Mouse (Mus musculus) spleen, adult 18-20 months (tissue): ENCODE data around the gene Adamtsl1.

Source experiments
- DNase-seq, 2 experiments: peaks; one replicate each; pipeline ENCODE4 v3.0.0; 2022; ENCODE audit warnings: mixed read lengths in 2 of 2

Gene Adamtsl1

DNA sequence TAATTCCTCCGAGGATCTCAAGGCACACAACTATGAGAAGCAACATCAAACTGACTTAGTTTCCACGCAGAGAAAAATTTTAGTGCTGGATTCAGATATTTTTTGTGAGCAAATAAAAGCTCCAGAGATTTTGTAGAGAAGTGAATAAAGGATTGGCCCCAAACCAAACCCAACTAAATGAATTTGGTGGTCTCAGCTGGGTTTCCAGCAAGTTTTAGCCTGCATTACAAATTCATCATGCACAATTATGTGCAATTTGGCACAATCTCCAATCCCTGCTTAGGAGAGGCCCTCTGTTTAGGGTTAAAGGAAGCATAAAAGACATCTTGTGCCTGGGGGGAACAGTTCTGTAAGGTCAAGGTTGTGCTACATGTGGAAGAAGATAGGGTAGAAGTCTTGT, 427.9 kb downstream of the Adamtsl1 start:
- DNase-seq, result no peak

DNA sequence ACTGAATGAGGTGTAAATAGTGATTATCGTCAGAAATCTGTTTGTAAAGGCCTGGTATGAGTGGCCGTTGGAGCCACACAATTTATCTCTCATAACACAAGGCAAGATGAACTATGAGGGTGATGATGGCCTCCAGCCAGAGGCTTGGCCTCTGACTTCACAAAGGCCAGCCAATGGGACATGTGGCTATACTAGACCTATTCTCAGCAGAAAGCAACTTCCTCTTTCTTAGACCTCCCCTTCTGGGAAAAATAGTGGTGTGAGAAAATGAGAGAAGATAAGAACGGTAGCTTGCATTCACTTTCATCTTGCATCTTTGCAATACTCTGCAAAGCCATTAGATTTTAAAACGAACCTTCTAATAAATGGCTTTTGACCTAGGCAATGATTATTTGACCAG, 439.6 kb downstream of the Adamtsl1 start:
- DNase-seq, result no peak

DNA sequence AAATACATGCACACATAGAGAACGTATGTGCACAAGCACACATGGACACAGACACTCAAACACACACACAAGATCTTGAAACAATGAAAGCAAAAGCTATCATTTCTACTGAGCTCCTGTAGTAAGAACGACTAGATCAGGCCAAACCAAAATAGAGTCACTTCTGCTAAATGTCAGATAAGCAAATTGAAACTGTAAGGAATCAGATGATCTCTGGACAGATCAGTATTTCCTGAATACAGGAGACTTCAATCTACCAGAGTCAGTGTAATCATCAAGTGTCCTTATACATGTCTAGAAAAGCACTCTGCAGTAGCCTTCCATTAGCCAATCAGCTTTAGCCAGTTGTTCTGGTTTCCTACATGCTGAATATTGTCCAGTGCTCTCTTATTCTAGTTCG, 441.4 kb downstream of the Adamtsl1 start:
- DNase-seq, result no peak

- DNase-seq, result no peak
Measured at GRCm38 (mm10) chr4:85957266-85957665, 443.3 kb downstream of the Adamtsl1 start.

DNA sequence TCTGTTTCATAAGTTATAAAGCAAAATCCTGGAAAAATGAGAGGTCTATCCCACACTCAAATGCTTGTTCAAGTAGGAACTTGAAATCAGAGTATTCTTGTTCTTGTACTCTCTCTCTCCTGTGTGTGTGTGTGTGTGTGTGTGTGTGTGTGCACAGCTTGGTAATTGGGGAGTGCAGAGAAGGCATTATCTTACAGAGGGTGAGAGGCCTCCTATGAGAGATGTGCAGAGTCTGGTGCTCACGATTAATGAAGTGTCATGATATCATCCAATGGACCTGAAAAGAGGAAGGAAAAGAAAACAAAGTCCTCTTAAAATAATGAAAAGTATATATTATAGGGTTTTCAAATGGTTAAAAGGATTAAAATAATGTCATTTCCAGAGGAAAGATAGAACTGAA, 443.9 kb downstream of the Adamtsl1 start:
- no peak for DNase-seq

DNA sequence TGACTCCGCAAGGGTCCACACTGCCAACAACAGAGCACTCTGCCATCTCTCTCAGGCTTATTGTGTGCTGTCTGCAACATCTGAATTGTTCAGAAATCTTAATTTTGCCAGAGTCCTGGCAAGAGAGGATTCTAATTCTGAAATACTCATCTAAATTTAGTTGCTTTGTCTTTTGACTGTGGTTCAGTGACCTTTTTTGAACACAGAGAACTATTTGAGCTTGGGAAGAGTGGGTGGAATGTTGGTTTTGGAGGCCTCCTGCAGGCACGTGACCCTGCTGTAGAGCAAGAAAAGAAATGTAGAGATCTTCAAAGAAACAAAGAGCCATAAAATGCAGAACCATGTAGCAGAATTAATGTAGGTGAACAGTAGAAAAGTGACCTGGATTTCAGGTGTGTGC, 445.0 kb downstream of the Adamtsl1 start:
- DNase-seq, result no peak

- no peak for DNase-seq
Measured at GRCm38 (mm10) chr4:85976188-85976587, 462.2 kb downstream of the Adamtsl1 start.

- no peak for DNase-seq
Measured at GRCm38 (mm10) chr4:85979206-85979605, 465.2 kb downstream of the Adamtsl1 start.

- DNase-seq, result no peak
Measured at GRCm38 (mm10) chr4:86006596-86006995, 492.6 kb downstream of the Adamtsl1 start.

DNA sequence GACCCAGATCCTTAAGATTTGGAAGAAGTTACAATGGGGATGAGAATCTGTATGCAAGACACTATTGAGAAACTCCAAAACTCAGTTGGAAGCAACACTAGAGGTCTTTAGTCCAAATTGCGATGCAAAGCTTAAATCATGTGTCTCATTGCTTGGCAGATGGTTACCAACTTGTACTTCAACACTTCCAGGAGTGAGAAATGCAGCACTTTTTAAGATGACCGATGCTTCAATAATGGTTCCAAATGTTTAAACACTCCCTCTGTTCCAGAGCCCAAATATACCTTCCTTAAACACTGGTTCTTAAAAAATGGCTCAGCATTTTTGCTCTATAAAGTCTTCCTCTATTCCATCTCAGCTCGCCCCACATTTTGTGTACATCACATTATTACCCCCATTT, 499.7 kb downstream of the Adamtsl1 start:
- no peak for DNase-seq

- no peak for DNase-seq
Measured at GRCm38 (mm10) chr4:86018928-86019327, 505.0 kb downstream of the Adamtsl1 start.

DNA sequence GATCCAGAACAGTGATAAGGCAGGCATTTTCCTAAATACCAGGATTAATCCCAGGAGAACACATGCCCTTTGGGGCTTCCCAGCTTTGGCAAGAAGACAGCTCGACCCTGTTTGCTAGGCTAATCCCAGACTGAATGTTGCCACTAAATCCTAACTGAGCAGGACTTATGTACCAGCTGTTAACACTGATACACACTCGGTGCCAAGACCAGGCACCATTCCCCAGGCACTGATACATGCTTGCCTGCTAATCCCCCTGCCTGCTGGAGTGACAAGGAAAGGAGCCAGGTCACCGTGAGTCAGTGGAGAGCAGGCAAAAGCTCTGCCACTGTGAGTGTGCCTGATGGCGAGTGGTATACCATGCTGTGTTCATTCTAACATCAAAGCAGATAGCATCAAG, 505.6 kb downstream of the Adamtsl1 start:
- no peak for DNase-seq

DNA sequence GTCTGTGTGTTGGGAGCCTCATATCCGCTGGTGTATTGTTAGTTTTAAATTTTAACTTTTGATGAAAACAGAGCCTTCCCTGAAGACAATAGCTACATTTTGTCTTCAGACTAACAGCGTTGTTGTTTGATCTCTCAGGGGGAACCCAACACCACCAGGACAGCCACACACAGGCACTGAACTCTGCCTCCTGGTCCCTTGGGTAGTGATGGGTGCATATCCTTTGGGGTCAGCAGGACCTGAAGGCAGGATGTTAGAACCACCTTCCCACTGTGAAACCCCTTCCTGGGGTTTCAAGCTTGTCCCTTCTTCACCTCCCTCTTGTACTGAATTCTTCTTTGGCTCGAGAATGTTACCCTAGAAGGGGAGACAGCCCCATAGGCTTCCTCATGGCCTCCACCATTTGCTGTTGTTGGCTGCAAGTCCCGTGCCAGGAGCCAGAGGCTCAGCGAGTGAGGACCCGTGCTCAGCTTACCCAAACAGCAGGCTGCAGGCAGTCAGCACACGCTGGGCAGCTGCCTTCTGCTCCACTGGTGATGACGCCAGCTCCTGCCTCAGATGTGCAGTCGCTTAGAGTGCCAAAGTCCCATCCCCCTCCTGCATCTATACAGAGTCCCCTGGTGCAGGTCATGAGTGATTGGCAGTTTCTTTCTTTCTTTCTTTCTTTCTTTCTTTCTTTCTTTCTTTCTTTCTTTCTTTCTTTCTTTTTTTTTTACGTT, 506.6 kb downstream of the Adamtsl1 start:
- no peak for DNase-seq

DNA sequence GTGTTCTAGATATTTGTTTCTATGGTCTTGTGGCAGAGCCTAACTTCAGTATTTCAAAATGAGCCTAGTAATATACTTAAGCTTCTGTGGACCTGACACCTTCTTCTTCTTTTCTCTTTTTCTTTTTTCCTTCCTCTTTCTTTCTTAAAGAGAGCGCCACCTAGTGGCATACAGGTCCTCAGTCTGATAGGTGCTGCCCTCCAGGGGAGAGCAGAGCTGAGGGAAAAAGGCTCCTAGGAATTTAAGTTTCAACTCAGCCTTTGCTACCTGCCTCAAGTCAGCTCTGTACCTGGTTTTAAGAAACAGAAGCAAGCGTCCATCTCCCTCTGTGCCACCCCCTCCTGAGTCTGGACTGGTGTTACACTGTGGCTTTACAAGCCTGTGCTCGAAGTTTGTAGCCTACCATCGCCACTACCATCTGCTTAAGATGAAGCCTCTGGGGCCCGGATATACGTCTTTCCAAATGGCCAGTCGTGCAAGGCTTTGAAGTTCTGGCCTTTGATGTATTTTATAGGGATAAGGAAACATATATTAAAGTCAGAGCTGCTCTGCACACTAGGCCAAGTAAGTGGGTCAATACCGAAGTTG, 510.7 kb downstream of the Adamtsl1 start:
- DNase-seq, result no peak

GRCm38 (mm10) chr4:86029486-86029885, 515.5 kb downstream of the Adamtsl1 start:
- no peak for DNase-seq

- no peak for DNase-seq
Measured at GRCm38 (mm10) chr4:86030208-86030607, 516.2 kb downstream of the Adamtsl1 start.

GRCm38 (mm10) chr4:86031041-86031440, 517.1 kb downstream of the Adamtsl1 start:
- DNase-seq, result no peak

DNA sequence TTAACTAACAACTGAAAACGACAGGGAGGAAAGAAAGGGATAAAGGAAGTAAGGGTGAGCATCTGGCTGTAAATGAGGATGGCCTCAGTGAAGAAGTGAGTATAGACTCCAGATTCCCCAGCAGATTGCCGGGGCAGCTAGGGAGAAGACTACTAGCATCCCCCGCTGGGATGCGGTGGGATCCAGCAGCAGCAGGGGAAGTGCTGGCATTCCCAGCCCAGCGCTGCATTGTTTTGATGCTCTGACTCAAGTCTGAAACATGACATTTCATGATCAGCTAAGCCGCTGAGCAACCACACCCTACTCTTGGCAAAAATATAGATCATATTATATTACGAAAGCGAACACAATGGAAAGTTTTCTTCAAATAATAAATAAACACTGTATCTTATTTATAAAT, 526.9 kb downstream of the Adamtsl1 start:
- no peak for DNase-seq

- no peak for DNase-seq
Measured at GRCm38 (mm10) chr4:86045448-86045847, 531.5 kb downstream of the Adamtsl1 start.

DNA sequence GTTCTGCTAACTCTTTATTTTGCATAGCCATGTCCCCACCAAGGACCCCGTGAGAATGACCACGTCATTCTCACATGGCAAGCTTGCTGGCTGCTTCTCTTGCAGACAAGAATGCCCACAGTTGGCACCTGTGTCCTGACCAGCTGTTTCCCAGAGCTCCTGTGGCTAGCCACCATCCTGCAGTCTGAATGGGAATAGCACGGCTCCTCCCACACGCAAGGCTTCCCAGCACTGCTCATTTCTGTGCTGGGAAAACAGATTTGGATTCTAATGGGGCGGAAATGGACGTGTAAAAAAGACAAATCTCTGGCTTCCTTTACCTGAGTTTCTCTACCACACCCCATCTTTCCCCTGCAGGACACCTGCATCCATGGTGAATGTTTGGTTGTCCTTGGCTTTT, 531.9 kb downstream of the Adamtsl1 start:
- no peak for DNase-seq

- DNase-seq, result no peak
Measured at GRCm38 (mm10) chr4:86046881-86047280, 532.9 kb downstream of the Adamtsl1 start.

GRCm38 (mm10) chr4:86053487-86054237, 539.7 kb downstream of the Adamtsl1 start:
- DNase-seq, result no peak

DNA sequence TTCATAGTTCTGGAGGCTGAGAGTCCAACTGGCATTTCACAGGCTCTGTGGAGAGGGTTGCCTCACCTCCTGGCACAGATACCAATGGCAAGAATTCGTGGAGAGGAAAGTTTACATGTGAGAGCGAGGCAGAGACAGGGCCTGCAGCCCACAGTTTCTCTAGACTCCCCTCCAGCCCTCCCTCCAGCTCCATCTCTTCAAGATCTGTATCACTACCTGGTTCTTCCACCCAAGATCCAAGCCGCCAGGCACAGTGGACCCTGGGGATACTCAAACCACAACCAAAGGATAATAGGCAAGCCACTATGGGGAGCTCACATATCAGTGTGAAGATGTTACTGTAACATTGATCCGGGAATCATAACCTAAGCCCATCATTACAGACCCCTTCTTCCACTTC, 546.6 kb downstream of the Adamtsl1 start:
- DNase-seq, result no peak

GRCm38 (mm10) chr4:86068376-86068775, 554.4 kb downstream of the Adamtsl1 start:
- no peak for DNase-seq
